Mouse (Mus musculus): ENCODE measurements around the gene Syngap1.

The Syngap1 gene

GRCm38 (mm10) chr17:26936921-26937695 is 3.9 kb upstream of the Syngap1 start:
- peak; percentile 43 for DNase-seq (ENCODE audit: low spot score)

DNA sequence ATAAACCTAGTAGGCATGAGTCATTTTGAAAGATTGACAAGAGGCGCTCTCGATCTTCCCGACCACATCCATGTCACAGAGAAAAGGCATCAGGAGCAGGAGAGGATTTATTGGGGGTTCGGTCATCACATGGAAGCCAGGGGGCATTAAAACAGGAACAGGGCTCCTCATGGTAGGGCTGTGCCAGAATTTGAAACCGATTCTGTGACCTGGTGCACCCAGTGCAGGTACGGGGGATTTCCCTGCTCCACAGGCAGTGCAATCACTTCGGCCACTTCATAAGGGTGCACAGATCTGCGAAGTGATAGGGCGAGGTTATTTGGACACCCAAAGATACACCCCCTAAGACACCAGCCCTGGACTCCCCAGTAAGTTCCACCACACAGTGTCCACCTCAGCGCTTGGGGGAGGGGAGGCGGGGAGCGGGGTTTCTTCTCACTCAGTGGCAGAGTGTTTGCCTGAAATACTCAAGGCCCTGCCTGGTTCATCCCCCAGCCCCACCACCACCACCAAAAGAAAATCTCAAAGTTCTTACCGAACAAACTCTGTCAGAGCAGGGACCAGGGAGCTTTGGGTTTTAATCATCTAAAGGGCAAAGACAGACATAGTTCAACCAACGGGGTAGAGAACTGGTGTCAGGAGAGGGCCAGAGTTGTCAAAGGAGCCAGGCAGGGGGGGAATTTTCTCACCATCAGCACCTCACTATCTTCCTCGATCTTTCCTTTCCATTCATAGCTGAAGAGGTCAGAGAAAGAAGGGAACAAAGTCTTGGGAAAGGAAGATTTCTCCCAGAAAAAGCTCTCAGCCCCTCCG is 3.0 kb upstream of the Syngap1 start:
- peak; percentile 44 for DNase-seq (ENCODE audit: low spot score)

DNA sequence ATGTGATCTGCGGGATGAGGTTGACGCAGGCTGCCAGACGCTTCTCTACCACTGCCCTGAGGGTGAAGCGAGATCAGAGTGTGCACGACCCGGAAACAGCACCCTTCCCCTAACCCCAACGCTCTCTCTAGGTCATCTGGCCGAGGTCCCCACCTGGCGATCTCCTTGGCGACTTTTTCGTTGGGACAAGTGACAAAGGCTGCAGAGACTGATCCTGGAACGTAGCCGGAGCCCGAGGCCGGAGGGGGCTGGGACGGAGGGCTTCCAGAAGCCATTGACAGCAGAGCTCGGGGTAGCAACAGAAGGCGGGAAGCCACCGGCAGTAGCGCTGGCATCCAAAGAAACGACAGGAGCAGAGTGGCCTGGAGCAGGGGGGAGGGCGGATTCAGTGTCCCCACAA is 2.3 kb upstream of the Syngap1 start:
- DNase-seq (ENCODE audit: low spot score), result peak; percentile 58

GRCm38 (mm10) chr17:26939178-26939972 is 1.7 kb upstream of the Syngap1 start, which contains the start of gene Cuta:
Cuta (minus strand) TSS chr17:26939569.
- peak; percentile 99 for DNase-seq (ENCODE audit: low spot score)

DNA sequence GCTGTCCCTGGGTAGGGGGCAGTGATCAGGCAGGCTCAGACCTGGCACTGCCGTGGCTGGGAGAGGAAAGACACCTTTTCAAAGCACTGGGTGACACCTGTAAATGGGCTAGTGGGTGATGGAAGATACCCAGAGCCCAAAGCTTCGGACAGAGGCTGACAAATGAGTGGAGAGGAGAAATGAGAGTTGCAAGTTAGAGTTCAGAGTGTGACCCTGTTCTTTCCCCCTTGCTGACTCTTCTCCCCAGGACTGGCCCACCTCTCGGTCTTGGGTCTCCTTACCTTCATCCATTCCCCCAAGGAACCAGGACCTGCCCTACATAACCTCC is 1.1 kb upstream of the Syngap1 start:
- DNase-seq (ENCODE audit: low spot score), result no peak

DNA sequence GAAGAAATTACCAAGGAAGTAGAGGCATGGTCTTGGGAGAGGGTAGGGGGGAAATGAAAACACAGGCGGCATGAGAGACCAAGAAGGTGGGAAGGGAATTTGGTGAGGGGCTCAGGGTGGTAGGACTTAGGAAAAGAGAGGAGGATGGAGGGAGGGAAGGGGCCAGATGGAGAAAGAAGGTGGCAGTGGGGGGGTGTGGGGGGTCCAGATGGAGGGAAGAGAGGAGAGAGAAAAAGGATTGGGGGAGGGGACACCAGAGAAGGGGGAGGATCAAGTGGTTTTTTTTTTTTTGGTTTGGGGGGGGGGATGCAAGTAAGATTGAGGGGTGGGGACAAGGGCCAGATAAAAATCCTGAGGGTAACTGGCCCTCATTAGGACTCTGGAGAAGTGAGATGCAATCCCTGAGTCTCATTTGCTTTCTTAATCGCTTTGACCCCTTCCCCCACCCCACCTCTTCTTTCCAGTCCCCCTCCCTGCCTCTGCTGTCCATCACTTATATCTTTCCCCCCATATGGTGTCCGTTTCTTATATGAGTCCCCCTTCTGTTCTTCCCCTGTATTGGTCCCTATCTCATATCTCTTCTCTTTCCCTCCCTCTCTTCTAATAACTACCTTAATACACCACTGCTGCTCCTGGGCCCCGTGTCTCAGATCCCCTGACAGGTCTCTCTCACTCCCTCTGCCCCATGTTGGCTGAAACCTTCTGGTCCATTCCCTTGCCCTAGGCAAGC is 953 bp downstream of the Syngap1 start:
- DNase-seq (ENCODE audit: low spot score), result no peak

DNA sequence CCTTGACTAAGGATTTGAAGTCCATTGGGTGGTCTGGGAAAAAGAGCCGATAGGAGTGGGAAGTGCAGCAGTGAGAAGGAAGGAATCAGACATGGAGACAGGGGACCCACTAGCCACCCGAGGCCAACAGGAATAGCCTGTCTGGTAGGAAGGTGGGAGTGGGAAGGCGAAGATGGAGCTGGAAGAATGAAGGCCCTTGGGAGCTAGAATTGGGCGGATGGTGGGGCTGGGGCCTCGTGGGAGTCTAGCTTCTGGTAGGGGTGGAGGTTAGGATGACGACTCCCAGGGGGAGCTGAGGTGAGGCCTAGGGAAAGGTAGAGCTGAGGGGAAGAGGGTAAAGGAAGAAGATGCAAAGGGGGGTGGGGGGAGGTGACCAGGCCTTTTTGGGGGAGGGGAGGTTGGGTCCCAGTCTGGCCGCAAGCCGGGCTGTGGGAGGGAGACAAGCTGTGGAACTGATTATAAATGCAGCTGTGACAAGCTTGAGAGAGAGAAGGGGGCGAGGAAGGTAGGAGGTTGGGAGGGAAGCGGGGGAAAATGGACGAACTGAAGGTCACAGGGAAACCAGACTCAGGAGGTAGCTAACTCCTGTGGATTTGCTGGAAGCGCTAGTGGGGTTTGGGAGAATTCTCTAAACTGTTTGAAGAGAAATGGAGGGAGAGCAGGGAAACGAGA is 4.9 kb downstream of the Syngap1 start:
- DNase-seq (ENCODE audit: low spot score), result no peak

GRCm38 (mm10) chr17:26946567-26946966 is 5.5 kb downstream of the Syngap1 start:
- DNase-seq (ENCODE audit: low spot score), result peak; percentile 87

DNA sequence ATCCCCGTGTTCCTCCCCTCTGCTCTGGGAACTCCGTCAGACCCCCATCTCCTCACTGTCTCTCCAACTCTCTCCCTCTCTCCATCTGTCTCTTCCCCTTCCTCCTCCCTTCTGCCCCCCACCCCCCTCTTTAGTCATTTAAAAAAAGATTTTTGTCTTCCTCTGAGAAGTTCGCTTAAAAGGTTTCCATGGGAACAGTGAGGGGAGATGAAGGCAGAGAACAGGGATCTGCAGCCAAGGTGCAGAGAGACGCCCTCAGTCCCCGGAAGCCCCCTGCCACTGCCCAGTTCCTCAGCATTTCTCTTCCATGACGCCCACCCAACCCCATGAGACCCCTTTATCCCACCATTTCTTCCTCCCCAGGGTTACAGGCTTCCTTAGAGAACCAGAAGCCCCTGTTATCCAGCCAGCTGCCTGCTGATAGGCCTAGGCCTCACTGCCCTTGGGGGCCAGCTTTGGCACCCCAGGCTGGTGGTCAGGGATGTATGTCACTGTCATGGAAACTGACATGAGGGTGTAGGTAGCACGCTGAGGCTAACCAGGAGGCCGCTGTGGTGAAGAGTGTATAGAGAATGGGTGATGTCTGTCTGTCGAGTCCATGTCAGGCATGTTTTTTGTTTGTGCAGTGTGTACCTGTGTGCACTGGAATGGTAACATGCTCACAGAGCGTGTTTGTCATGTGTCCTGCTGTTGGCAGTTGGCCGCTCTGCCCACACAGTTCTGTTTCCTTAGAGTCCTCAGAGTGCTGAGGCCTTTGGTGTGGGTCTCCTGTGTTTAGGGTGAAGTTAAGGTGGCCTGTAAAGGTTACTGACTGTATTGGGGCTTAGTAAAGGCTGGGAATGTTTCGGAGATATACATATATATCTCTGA is 6.4 kb downstream of the Syngap1 start:
- no peak for DNase-seq (ENCODE audit: low spot score)

- DNase-seq (ENCODE audit: low spot score), result peak; percentile 81
Observed at GRCm38 (mm10) chr17:26948316-26949050, 7.4 kb downstream of the Syngap1 start.

GRCm38 (mm10) chr17:26949051-26949577 is 8.1 kb downstream of the Syngap1 start:
- no peak for DNase-seq (ENCODE audit: low spot score)

- no peak for DNase-seq (ENCODE audit: low spot score)
Observed at GRCm38 (mm10) chr17:26949866-26950265, 8.8 kb downstream of the Syngap1 start.

- peak; percentile 34 for DNase-seq (ENCODE audit: low spot score)
Observed at GRCm38 (mm10) chr17:26950560-26951288, 9.7 kb downstream of the Syngap1 start.

DNA sequence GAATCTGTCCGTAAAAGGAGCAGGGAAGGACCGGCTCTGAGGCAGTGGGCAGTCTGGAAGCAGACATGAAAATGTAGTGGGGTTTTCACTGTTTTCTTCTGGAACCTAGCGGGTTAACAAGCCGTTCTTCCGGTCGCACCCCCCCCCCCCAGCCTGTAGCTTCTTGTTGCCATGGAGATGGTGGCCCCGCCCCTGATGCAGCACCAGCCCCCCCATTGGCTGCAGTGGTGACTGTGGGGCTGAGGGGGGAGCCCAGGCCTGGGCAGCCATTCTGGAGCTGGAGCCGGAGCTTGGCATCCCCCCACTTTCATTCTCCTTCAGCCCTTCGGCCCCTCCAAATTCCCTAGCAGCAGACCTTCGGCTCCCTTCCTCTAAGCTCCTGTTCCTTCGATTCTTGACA is 10.4 kb downstream of the Syngap1 start:
- peak; percentile 92 for DNase-seq (ENCODE audit: low spot score)

DNA sequence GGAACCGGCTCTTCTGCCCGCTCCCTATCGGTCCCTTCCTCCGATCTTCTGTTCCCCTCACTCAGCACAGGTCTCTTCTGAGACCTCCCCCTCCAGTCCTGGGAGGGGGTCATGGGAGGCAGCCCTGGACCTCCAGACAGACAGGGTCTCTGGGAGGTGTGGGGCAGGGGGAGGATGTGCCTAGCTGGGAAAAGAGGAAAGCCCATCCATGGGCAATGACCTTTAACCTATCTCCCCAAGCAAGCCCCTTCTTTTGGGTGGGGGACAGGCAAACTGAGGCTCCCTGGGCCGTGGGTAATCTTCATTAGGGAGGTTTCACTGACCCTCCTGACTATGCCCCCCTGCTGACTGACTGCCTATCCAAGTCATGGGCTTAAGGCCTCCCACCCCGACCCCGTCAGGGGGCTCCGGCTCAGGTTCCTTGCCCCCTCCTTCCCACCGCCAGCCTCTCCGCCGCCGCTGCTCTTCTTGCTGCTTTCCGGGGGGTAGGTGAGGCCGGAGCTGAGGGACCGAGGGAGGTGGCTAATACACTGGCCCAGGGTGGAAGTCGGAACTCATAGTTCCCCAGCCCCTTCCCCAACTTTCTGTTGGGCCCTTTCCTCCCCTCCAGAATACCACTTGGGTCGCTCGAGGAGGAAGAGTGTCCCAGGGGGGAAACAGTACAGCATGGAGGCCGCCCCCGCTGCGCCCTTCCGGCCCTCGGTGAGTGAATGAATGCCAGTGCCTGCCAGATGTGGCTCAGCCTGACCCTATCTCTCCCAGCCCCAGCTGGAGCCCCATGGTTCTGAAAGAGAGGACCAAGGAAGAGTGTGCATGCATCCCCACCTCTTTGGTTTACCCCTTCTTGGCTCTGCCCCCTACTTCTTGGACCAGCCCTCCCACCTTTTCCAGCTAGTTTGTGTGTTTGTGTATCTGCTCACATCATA is 11.2 kb downstream of the Syngap1 start:
- DNase-seq (ENCODE audit: low spot score), result peak; percentile 49

- no peak for DNase-seq (ENCODE audit: low spot score)
Observed at GRCm38 (mm10) chr17:26953201-26953600, 12.1 kb downstream of the Syngap1 start.

- no peak for DNase-seq (ENCODE audit: low spot score)
Observed at GRCm38 (mm10) chr17:26953726-26954125, 12.7 kb downstream of the Syngap1 start.

Measured in testis, postnatal 10 days (tissue).